Mouse (Mus musculus) hindbrain, embryonic 14.5 days (tissue): Measurements from ENCODE around the gene Cerk. TPM values are rescaled to one million over a fixed set of nuclear protein-coding genes. Genes with fewer than 3 reads are reported as not detected.

Experiments used
- ATAC-seq: fragments of 200-750 bp; cut with Nextera tagmentation; 2 replicates; pipeline ENCODE4 v1.8.0; 2017; ENCODE audit warnings: moderate number of reproducible peaks, mild to moderate bottlenecking, moderate TSS enrichment, moderate library complexity; ENCODE audit not compliant: low FRiP score
- DNase-seq: peaks from one replicate; pipeline ENCODE4 v3.0.0-alpha.2; 2015; ENCODE audit warnings: low spot score
- H3K27ac ChIP-seq: fragments of 300-500 bp; sonication (generic); 2 replicates; pipeline ENCODE4 v1.5.1; 2014; ENCODE audit warnings: mild to moderate bottlenecking, moderate library complexity
- H3K27me3 ChIP-seq: fragments of 300-500 bp; sonication (generic); 2 replicates; pipeline ENCODE4 v1.6.1; 2014; ENCODE audit warnings: mild to moderate bottlenecking, low read length, mixed read lengths; ENCODE audit not compliant: control insufficient read depth, insufficient read depth
- H3K36me3 ChIP-seq: fragments of 300-500 bp; sonication (generic); replicated peaks from 2 replicates; pipeline ENCODE4 v1.6.1; 2014; ENCODE audit not compliant: control insufficient read depth, insufficient read depth
- H3K4me1 ChIP-seq: fragments of 300-500 bp; sonication (generic); replicated peaks from 2 replicates; pipeline ENCODE4 v1.6.1; 2014; ENCODE audit warnings: antibody characterized with exemption, low read length, mixed read lengths; ENCODE audit not compliant: control insufficient read depth, insufficient read depth
- H3K4me2 ChIP-seq: fragments of 300-500 bp; sonication (generic); replicated peaks from 2 replicates; pipeline ENCODE4 v1.6.1; 2014; ENCODE audit warnings: mild to moderate bottlenecking, moderate library complexity
- H3K4me3 ChIP-seq: fragments of 300-500 bp; sonication (generic); replicated peaks from 2 replicates; pipeline ENCODE4 v1.5.1; 2014; ENCODE audit warnings: mild to moderate bottlenecking, low read length
- H3K9ac ChIP-seq: fragments of 300-500 bp; sonication (generic); 2 replicates; pipeline ENCODE4 v1.6.1; 2014
- H3K9me3 ChIP-seq: fragments of 300-500 bp; sonication (generic); 2 replicates; pipeline ENCODE4 v1.6.1; 2016; ENCODE audit warnings: low read length; ENCODE audit not compliant: control insufficient read depth
- WGBS: fragments of 180-500 bp; shearing (Covaris S2); extraction: QIAGEN DNeasy Blood & Tissue Kit; methylation state at CpG from one replicate; pipeline ENCODE4 v1.1.7; 2014; 5-methylcytosine and 5-hydroxymethylcytosine counted together
- polyA plus RNA-seq: library from polyadenylated mRNA; unstranded; fragments of >200 nt; fragmentation: Nextera tagmentation; extraction: Ambion mirVana; gene quantifications from 2 replicates; pipeline ENCODE4 v1.2.1, GENCODE M21; 2014

Cerk gene
- polyA plus RNA-seq, 1 experiment from 2014 or later = 28.3 TPM

GRCm38 (mm10) chr15:86095722-86096603 lies 90.0 kb downstream of the Cerk start:
- Histone ChIP-seq H3K27ac (no peak overlapping the region), H3K27me3 (no peaks in the 10 kb centered on the region), H3K9me3 (no peaks in the 10 kb centered on the region), H3K4me3 (no peak overlapping the region), H3K36me3 (peaks cover 27% of the 10 kb centered on the region), H3K4me1 (0 out of 2 replicates have a peak, but pooled peaks cover 4% of the 10 kb centered on the region), H3K9ac (no peak overlapping the region), H3K4me2 (no peak overlapping the region)
- ATAC-seq (no peak), DNase-seq (no peak)
- WGBS = 96% methylated on average over 17 of the region's 17 CpGs

GRCm38 (mm10) chr15:86094324-86095121 lies 91.4 kb downstream of the Cerk start:
- WGBS = 77% methylated on average over 10 of the region's 10 CpGs
- H3K4me3 ChIP-seq = no peak overlapping the region
- peaks cover 21% of the 10 kb centered on the region for H3K36me3 ChIP-seq
- no peaks in the 10 kb centered on the region for H3K27me3 ChIP-seq
- no peak overlapping the region for H3K4me2 ChIP-seq
- peaks cover 16% of the 10 kb centered on the region for H3K4me1 ChIP-seq
- H3K9me3 ChIP-seq = no peaks in the 10 kb centered on the region
- ATAC-seq (no peak), DNase-seq (no peak)
- no peak overlapping the region for H3K27ac ChIP-seq
- no peak overlapping the region for H3K9ac ChIP-seq

GRCm38 (mm10) chr15:86093236-86093635 lies 92.7 kb downstream of the Cerk start:
- DNase-seq (no peak), ATAC-seq (no peak)
- Histone ChIP-seq H3K27ac (no peak overlapping the region), H3K4me2 (no peak overlapping the region), H3K36me3 (peaks cover 21% of the 10 kb centered on the region), H3K9ac (no peak overlapping the region), H3K27me3 (no peaks in the 10 kb centered on the region), H3K9me3 (no peaks in the 10 kb centered on the region), H3K4me3 (no peak overlapping the region), H3K4me1 (peaks cover 27% of the 10 kb centered on the region)
- WGBS = 100% methylated on average over 1 of the region's 1 CpGs

DNA sequence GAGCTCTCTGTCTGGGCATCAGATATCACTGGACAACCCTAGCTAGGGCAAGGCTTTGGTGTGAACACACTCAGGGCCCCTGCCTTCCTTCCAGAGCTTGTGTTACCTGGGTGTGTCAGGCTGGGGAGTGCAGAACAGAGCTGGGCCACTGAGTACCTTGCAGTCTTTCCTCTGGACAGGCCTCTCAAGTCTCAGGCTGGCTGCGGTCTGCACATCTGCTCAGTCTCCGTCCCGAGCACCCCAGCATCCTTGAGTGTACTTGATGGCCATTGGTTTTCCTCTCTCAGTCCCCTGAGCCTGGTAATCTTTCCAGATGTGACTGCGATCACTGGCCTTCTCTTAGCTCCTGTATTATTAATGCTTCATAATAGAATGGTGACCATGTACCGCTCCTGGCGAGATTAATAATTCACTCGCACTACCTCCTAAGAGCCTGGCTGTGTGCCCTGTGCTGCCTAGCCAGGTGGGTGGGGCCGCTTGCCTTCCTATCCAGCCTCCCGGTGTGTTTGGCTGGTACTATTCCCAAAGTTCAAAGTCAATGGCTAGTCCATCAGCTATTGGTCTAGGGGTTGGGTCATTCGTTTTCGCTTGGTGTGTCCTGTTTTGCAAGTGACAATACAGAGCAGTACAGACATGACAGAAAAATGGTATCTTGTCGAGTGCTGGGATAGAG lies 93.8 kb downstream of the Cerk start:
- Histone ChIP-seq H3K4me1 (peaks cover 38% of the 10 kb centered on the region), H3K36me3 (peaks cover 21% of the 10 kb centered on the region)

GRCm38 (mm10) chr15:86091201-86091997 lies 94.5 kb downstream of the Cerk start:
- 88% methylated on average over 23 of the region's 23 CpGs for WGBS
- Histone ChIP-seq H3K4me1 (peaks cover 45% of the 10 kb centered on the region), H3K27ac (no peak overlapping the region), H3K9ac (no peak overlapping the region), H3K36me3 (peaks cover 21% of the 10 kb centered on the region), H3K4me2 (no peak overlapping the region), H3K9me3 (no peaks in the 10 kb centered on the region), H3K27me3 (no peaks in the 10 kb centered on the region), H3K4me3 (no peak overlapping the region)
- ATAC-seq = no peak
- DNase-seq = no peak

More for the DNA sequence above, 93.8 kb downstream of the Cerk start:
- H3K9me3 ChIP-seq = no peaks in the 10 kb centered on the region
- H3K4me2 ChIP-seq = no peak overlapping the region
- no peak overlapping the region for H3K4me3 ChIP-seq
- ATAC-seq = no peak
- 78% methylated on average over 12 of the region's 12 CpGs for WGBS
- H3K9ac ChIP-seq = no peak overlapping the region
- no peak for DNase-seq
- H3K27ac ChIP-seq = no peak overlapping the region
- no peaks in the 10 kb centered on the region for H3K27me3 ChIP-seq

DNA sequence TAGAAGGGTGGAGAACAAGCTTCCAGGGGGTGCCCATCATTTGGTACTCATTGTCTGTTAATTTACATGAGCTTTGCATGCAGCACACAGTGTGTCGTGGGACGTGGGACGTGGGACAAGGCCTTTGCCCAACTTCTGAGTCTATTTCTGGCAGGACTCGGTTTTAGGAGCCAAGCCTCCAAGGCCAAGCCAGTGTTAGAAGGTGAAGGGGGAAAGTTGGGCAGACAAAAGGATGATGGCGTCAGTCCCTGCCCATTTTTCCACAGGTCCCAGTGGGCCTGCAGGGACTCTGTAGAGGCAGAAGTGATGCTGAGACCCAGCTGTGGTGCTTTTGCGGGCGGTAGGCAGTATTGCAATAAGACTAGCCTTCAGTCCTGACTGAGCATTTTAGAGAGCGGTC lies 95.4 kb downstream of the Cerk start:
- H3K9ac ChIP-seq = no peak overlapping the region
- H3K36me3 ChIP-seq = peaks cover 18% of the 10 kb centered on the region
- peaks cover 52% of the 10 kb centered on the region for H3K4me1 ChIP-seq
- ATAC-seq (no peak), DNase-seq (no peak)
- H3K4me2 ChIP-seq = no peak overlapping the region
- 83% methylated on average over 8 of the region's 8 CpGs for WGBS
- no peak overlapping the region for H3K4me3 ChIP-seq
- no peaks in the 10 kb centered on the region for H3K9me3 ChIP-seq
- H3K27ac ChIP-seq = no peak overlapping the region
- H3K27me3 ChIP-seq = no peaks in the 10 kb centered on the region

GRCm38 (mm10) chr15:86089991-86090529 lies 95.9 kb downstream of the Cerk start:
- DNase-seq (no peak), ATAC-seq (no peak)
- Histone ChIP-seq H3K9me3 (no peaks in the 10 kb centered on the region), H3K36me3 (peaks cover 18% of the 10 kb centered on the region), H3K27ac (peak overlapping the region; percentile 20; the same call in 1 of the 2 replicates), H3K9ac (no peak overlapping the region), H3K27me3 (no peaks in the 10 kb centered on the region), H3K4me1 (peaks cover 57% of the 10 kb centered on the region), H3K4me2 (no peak overlapping the region), H3K4me3 (no peak overlapping the region)
- WGBS = 38% methylated on average over 11 of the region's 11 CpGs
